Mouse (Mus musculus): ENCODE data around the gene Vps53. TPM values are rescaled to one million over a fixed set of nuclear protein-coding genes. Genes with fewer than 3 reads are reported as not detected.

Vps53 gene
- polyA plus RNA-seq, 1 experiment: 23.1 TPM

GRCm38 (mm10) chr11:76040761-76041376 is 138.6 kb downstream of the Vps53 start:
- no peak overlapping the region for H3K4me3 ChIP-seq (ENCODE audit: low read depth, low read length)
- peaks cover 5% of the 10 kb centered on the region for H3K4me1 ChIP-seq (ENCODE audit: control insufficient read depth, insufficient read depth, insufficient read length, low read length)
- H3K27ac ChIP-seq (ENCODE audit: insufficient read depth, low read depth, low read length): no peak overlapping the region
- TF ChIP-seq CTCF (IDR thresholded peaks at IDR 0.05; ENCODE audit: extremely low read depth, insufficient read length, insufficient replicate concordance, low read depth, low read length) (no peak), POLR2A (IDR thresholded peaks at IDR 0.05; ENCODE audit: low read depth, low read length) (no peak)
- H3K36me3 ChIP-seq (ENCODE audit: control insufficient read depth, insufficient read depth, low read length): peaks cover 8% of the 10 kb centered on the region; the same call in 1 of the 2 replicates
- 64% methylated on average over 4 of the region's 4 CpGs for WGBS
- H3K27me3 ChIP-seq (ENCODE audit: control insufficient read depth, insufficient read depth, low read length): no peaks in the 10 kb centered on the region

GRCm38 (mm10) chr11:76040106-76040505 is 139.3 kb downstream of the Vps53 start:
- WGBS: 83% methylated on average over 8 of the region's 8 CpGs
- TF ChIP-seq CTCF (IDR thresholded peaks at IDR 0.05; ENCODE audit: extremely low read depth, insufficient read length, insufficient replicate concordance, low read depth, low read length) (no peak), POLR2A (IDR thresholded peaks at IDR 0.05; ENCODE audit: low read depth, low read length) (no peak)
- peaks cover under 1% of the 10 kb centered on the region; the same call in 1 of the 2 replicates for H3K36me3 ChIP-seq (ENCODE audit: control insufficient read depth, insufficient read depth, low read length)
- H3K27ac ChIP-seq (ENCODE audit: insufficient read depth, low read depth, low read length): no peak overlapping the region
- no peaks in the 10 kb centered on the region for H3K27me3 ChIP-seq (ENCODE audit: control insufficient read depth, insufficient read depth, low read length)
- H3K4me3 ChIP-seq (ENCODE audit: low read depth, low read length): no peak overlapping the region
- H3K4me1 ChIP-seq (ENCODE audit: control insufficient read depth, insufficient read depth, insufficient read length, low read length): peaks cover 5% of the 10 kb centered on the region; the same call in 1 of the 2 replicates

- H3K4me3 ChIP-seq (ENCODE audit: low read depth, low read length): no peak overlapping the region
- WGBS: 93% methylated on average over 3 of the region's 3 CpGs
- H3K4me1 ChIP-seq (ENCODE audit: control insufficient read depth, insufficient read depth, insufficient read length, low read length): peaks cover 5% of the 10 kb centered on the region; the same call in 1 of the 2 replicates
- no peaks in the 10 kb centered on the region for H3K27me3 ChIP-seq (ENCODE audit: control insufficient read depth, insufficient read depth, low read length)
- H3K27ac ChIP-seq (ENCODE audit: insufficient read depth, low read depth, low read length): no peak overlapping the region
- TF ChIP-seq POLR2A (IDR thresholded peaks at IDR 0.05; ENCODE audit: low read depth, low read length) (no peak), CTCF (IDR thresholded peaks at IDR 0.05; ENCODE audit: extremely low read depth, insufficient read length, insufficient replicate concordance, low read depth, low read length) (no peak)
- H3K36me3 ChIP-seq (ENCODE audit: control insufficient read depth, insufficient read depth, low read length): no peaks in the 10 kb centered on the region
Measured at GRCm38 (mm10) chr11:76039271-76040053, 140.0 kb downstream of the Vps53 start.

GRCm38 (mm10) chr11:76037581-76038294 is 141.7 kb downstream of the Vps53 start:
- TF ChIP-seq CTCF (IDR thresholded peaks at IDR 0.05; ENCODE audit: extremely low read depth, insufficient read length, insufficient replicate concordance, low read depth, low read length) (no peak), POLR2A (IDR thresholded peaks at IDR 0.05; ENCODE audit: low read depth, low read length) (no peak)
- 81% methylated on average over 6 of the region's 6 CpGs for WGBS
- H3K27ac ChIP-seq (ENCODE audit: insufficient read depth, low read depth, low read length): 0 out of 2 replicates have a peak overlapping the region, but pooled peaks have one; percentile 2
- H3K4me3 ChIP-seq (ENCODE audit: low read depth, low read length): no peak overlapping the region
- no peaks in the 10 kb centered on the region for H3K36me3 ChIP-seq (ENCODE audit: control insufficient read depth, insufficient read depth, low read length)
- H3K27me3 ChIP-seq (ENCODE audit: control insufficient read depth, insufficient read depth, low read length): no peaks in the 10 kb centered on the region
- H3K4me1 ChIP-seq (ENCODE audit: control insufficient read depth, insufficient read depth, insufficient read length, low read length): peaks cover 11% of the 10 kb centered on the region; the same call in 1 of the 2 replicates

- Histone ChIP-seq H3K4me3 (ENCODE audit: low read depth, low read length) (no peak overlapping the region), H3K36me3 (ENCODE audit: control insufficient read depth, insufficient read depth, low read length) (no peaks in the 10 kb centered on the region), H3K27me3 (ENCODE audit: control insufficient read depth, insufficient read depth, low read length) (no peaks in the 10 kb centered on the region), H3K4me1 (ENCODE audit: control insufficient read depth, insufficient read depth, insufficient read length, low read length) (peaks cover 6% of the 10 kb centered on the region; the same call in 1 of the 2 replicates), H3K27ac (ENCODE audit: insufficient read depth, low read depth, low read length) (no peak overlapping the region)
- 88% methylated on average over 8 of the region's 8 CpGs for WGBS
- TF ChIP-seq CTCF (IDR thresholded peaks at IDR 0.05; ENCODE audit: extremely low read depth, insufficient read length, insufficient replicate concordance, low read depth, low read length) (no peak), POLR2A (IDR thresholded peaks at IDR 0.05; ENCODE audit: low read depth, low read length) (no peak)
Measured at GRCm38 (mm10) chr11:76035182-76035581, 144.3 kb downstream of the Vps53 start.

GRCm38 (mm10) chr11:76033836-76034235 is 145.6 kb downstream of the Vps53 start:
- H3K4me3 ChIP-seq (ENCODE audit: low read depth, low read length): no peak overlapping the region
- H3K27me3 ChIP-seq (ENCODE audit: control insufficient read depth, insufficient read depth, low read length): no peaks in the 10 kb centered on the region
- H3K27ac ChIP-seq (ENCODE audit: insufficient read depth, low read depth, low read length): no peak overlapping the region
- H3K4me1 ChIP-seq (ENCODE audit: control insufficient read depth, insufficient read depth, insufficient read length, low read length): peaks cover 6% of the 10 kb centered on the region; the same call in 1 of the 2 replicates
- H3K36me3 ChIP-seq (ENCODE audit: control insufficient read depth, insufficient read depth, low read length): no peaks in the 10 kb centered on the region
- TF ChIP-seq CTCF (IDR thresholded peaks at IDR 0.05; ENCODE audit: extremely low read depth, insufficient read length, insufficient replicate concordance, low read depth, low read length) (no peak), POLR2A (IDR thresholded peaks at IDR 0.05; ENCODE audit: low read depth, low read length) (no peak)
- WGBS: 89% methylated on average over 4 of the region's 4 CpGs
